Mouse (Mus musculus): ENCODE data around the gene 2310033P09Rik.

2310033P09Rik gene

DNA sequence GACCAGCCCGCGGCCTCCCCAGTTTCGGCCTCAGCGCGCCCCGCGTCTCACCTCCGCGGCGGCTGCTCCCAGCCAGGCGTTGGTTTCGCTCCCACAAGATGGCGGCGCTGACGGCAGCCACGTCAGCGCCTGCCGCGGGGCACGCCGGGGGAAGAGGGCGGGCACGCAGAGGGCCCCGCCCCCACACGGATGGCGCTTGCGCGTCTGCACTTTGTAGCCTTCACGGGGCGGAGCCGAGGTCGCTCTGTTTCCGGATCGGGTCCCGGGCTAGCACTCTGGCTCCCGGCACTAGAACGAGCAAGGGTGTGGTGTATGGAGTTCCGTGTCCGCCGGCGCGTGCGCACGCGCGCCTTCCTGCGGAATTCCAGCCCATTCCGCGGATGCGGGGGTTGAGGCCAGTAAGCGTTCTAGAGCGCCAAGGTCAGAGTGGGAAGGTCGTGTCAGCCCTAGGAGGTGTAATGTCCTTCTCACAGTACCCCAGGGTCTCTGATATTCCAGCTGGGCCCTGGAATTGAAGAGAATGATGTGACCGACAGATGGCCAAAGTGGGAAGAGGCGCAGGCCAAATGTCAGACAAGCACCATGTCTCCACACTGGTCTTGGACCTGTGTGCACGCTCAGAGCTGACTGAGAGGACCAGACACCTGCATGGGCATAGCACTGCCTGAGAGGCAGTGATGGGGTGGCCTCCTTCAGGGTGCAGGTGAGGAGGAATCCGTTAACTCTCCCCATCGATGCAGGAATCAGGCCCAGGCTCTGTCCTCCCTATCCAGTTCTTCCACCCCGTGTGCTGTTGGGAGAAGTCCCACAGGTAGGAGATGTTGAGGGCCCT lies 20.2 kb downstream of the 2310033P09Rik start, which contains the start of gene Arf1:
Arf1 (minus strand) TSS at position 149 of the 832 bp plus-strand sequence.
- Histone ChIP-seq H3K27me3 (ENCODE audit: insufficient read depth, low read length) (no peaks in the 10 kb centered on the region), H3K36me3 (ENCODE audit: insufficient read depth, low read length) (peaks cover 36% of the 10 kb centered on the region), H3K4me3 (replicated peaks; ENCODE audit: low read length) (peak within 1 kb of the TSS; percentile 99), H3K9me3 (ENCODE audit: low read length) (no peaks in the 10 kb centered on the region), H3K4me1 (replicated peaks; ENCODE audit: low read depth, low read length) (peaks cover 56% of the 10 kb centered on the region)
- TF ChIP-seq NANOG (IDR thresholded peaks at IDR 0.05; ENCODE audit: borderline replicate concordance, low read length) (no peak), POU5F1 (IDR thresholded peaks at IDR 0.05; ENCODE audit: borderline replicate concordance, low read length) (no peak), CTCF (conservative IDR thresholded peaks at IDR 0.05; ENCODE audit: low read length) (no peak)

DNA sequence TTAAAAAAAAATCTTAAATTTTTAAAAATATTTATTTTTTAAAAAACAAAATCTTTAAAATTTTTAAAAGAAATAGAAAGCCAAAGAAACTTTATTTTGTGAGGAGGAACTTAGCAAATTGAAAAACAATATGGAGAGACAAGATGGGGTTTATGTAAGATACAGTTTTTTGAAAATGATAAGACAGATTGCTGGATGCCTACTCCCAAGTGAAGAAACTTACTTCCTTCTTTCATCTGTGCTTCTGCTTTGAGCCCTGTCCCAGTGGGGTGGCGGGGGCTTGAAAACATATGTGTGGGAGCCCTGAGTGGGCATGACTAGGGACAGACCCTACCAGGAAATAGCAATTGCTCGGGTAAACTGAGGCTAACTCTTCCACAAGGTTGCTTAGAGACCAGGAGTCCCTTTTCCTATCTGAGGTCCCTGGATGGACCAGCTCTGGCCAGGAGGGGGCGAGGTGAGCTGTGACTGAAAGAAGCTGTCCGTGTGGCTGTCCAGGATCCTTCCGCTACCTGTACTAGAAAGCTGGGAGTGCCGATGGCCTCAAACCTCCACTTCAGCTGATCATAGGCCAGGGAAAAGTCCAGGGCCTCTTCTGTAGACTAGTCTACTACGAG lies 22.1 kb downstream of the 2310033P09Rik start:
- Histone ChIP-seq H3K4me3 (replicated peaks; ENCODE audit: low read length) (no peak overlapping the region), H3K4me1 (replicated peaks; ENCODE audit: low read depth, low read length) (peaks cover 42% of the 10 kb centered on the region), H3K9me3 (ENCODE audit: low read length) (no peaks in the 10 kb centered on the region), H3K27me3 (ENCODE audit: insufficient read depth, low read length) (no peaks in the 10 kb centered on the region), H3K36me3 (ENCODE audit: insufficient read depth, low read length) (peaks cover 17% of the 10 kb centered on the region)
- TF ChIP-seq NANOG (IDR thresholded peaks at IDR 0.05; ENCODE audit: borderline replicate concordance, low read length): no peak
- peak; percentile 53 for TF ChIP-seq CTCF (conservative IDR thresholded peaks at IDR 0.05; ENCODE audit: low read length)
- no peak for TF ChIP-seq POU5F1 (IDR thresholded peaks at IDR 0.05; ENCODE audit: borderline replicate concordance, low read length)

DNA sequence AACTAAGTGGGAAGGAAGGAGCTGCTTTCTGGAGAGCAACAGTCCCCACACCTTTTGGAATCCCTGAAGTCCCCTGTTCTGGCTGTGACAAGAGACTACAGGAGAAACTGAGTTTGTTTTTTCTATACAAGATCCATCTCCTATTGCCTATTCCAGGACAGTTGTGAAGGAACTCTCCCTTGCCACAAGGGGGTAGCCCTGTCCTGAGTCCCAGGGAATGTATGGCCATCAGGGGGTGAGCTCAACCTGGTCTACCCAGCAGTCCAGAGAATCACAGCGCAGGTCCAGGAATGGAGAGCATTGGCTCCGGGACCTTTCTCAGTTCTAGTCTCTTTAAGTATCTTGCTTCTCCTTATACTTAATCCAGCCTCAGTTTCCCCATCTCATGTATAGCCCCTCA lies 24.7 kb downstream of the 2310033P09Rik start:
- Histone ChIP-seq H3K9me3 (ENCODE audit: low read length) (no peaks in the 10 kb centered on the region), H3K27me3 (ENCODE audit: insufficient read depth, low read length) (no peaks in the 10 kb centered on the region), H3K4me1 (replicated peaks; ENCODE audit: low read depth, low read length) (peaks cover 21% of the 10 kb centered on the region), H3K4me3 (replicated peaks; ENCODE audit: low read length) (no peak overlapping the region), H3K36me3 (ENCODE audit: insufficient read depth, low read length) (no peaks in the 10 kb centered on the region)
- no peak for TF ChIP-seq NANOG (IDR thresholded peaks at IDR 0.05; ENCODE audit: borderline replicate concordance, low read length)
- no peak for TF ChIP-seq POU5F1 (IDR thresholded peaks at IDR 0.05; ENCODE audit: borderline replicate concordance, low read length)
- TF ChIP-seq CTCF (conservative IDR thresholded peaks at IDR 0.05; ENCODE audit: low read length): no peak; the same call in 1 of the 2 replicates

DNA sequence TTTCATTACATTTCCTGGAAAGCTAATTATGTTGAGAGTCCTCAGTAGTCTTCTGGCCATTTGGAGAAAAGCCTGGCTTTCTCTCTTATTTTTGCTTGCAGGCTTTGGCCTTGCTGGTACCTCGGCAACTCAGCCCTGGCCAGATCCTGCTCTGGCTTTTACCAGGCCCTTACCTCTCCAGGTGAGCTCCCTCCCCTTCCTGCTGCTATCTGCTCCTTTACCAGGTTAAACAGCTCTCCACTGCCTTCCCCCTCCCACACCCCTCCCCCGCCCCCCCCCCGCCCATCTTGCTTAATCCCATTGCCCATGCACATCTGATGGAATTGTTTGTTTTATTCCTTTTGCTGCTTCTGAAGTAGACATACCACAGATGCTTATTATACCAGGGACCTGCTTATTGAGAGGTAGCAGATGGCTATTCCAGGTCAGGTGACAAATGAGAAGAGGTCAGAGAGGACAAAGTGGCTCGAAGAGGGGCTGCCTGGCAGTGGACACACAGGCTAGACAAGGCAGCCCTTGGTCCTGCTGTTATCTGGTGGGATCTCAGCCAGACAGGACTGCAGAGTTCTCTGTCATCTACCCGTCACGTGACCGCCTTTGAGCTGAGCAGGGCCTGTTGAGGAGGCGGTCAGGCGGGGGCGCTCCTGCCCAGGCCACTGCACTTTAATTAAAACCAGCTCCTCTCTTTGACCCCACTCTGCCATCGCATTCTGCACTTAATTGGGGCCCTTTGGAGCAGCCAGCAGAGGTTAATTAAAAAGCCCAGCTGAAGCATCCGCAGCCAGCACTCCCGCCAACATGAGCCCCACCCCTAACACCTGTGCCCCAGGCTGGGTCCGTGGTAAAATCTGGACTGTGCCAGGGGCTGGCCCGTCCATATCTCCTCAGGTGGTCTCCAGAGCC lies 30.7 kb downstream of the 2310033P09Rik start:
- no peaks in the 10 kb centered on the region for H3K36me3 ChIP-seq (ENCODE audit: insufficient read depth, low read length)
- H3K4me3 ChIP-seq (replicated peaks; ENCODE audit: low read length): no peak overlapping the region; the same call in 1 of the 2 replicates
- H3K9me3 ChIP-seq (ENCODE audit: low read length): no peaks in the 10 kb centered on the region
- TF ChIP-seq CTCF (conservative IDR thresholded peaks at IDR 0.05; ENCODE audit: low read length): peak; percentile 26
- TF ChIP-seq NANOG (IDR thresholded peaks at IDR 0.05; ENCODE audit: borderline replicate concordance, low read length): no peak
- no peak for TF ChIP-seq POU5F1 (IDR thresholded peaks at IDR 0.05; ENCODE audit: borderline replicate concordance, low read length)
- peaks cover 35% of the 10 kb centered on the region for H3K4me1 ChIP-seq (replicated peaks; ENCODE audit: low read depth, low read length)
- H3K27me3 ChIP-seq (ENCODE audit: insufficient read depth, low read length): peaks cover 23% of the 10 kb centered on the region

DNA sequence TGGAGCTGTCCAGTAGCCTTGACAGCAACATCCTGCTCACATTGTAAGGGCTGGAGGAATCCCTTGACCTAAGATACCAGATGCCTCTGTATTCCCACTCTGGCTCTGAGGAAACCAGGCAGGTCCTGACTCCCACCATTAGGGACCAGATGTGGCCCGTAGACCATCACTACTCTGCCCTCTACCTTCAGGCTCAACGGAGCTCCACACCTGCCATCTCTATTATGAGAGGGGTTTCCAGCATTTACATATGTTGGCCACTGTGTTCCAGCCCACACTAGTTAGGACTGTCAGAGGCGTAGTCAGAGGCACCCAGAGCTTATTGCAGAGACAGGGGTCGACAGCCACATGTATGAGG lies 31.3 kb downstream of the 2310033P09Rik start:
- Histone ChIP-seq H3K4me1 (replicated peaks; ENCODE audit: low read depth, low read length) (peaks cover 40% of the 10 kb centered on the region), H3K27me3 (ENCODE audit: insufficient read depth, low read length) (peaks cover 23% of the 10 kb centered on the region), H3K9me3 (ENCODE audit: low read length) (no peaks in the 10 kb centered on the region), H3K4me3 (replicated peaks; ENCODE audit: low read length) (no peak overlapping the region; the same call in 1 of the 2 replicates), H3K36me3 (ENCODE audit: insufficient read depth, low read length) (no peaks in the 10 kb centered on the region)
- no peak for TF ChIP-seq CTCF (conservative IDR thresholded peaks at IDR 0.05; ENCODE audit: low read length)
- TF ChIP-seq NANOG (IDR thresholded peaks at IDR 0.05; ENCODE audit: borderline replicate concordance, low read length): no peak
- no peak for TF ChIP-seq POU5F1 (IDR thresholded peaks at IDR 0.05; ENCODE audit: borderline replicate concordance, low read length)

DNA sequence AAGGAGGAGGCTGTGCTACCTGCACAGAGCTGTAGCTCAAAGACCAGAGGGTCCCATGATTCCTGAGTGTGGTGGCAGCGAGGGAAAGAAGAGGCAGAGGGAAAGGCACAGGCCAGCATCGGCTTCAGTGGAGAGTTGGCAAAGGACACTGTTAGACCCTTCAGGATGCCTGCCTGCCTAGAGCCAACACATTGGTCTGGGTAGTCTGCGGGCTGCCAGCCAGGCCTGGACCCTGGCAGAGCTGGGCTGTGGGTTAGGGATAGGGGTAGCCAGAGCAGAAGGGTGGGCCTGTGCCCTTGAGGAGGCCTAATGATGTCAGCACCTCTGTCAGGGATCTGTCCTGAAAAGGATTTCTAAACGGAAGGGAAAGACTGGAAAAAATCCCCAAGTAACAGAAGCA lies 31.7 kb downstream of the 2310033P09Rik start:
- H3K9me3 ChIP-seq (ENCODE audit: low read length): no peaks in the 10 kb centered on the region
- TF ChIP-seq CTCF (conservative IDR thresholded peaks at IDR 0.05; ENCODE audit: low read length) (no peak), POU5F1 (IDR thresholded peaks at IDR 0.05; ENCODE audit: borderline replicate concordance, low read length) (no peak), NANOG (IDR thresholded peaks at IDR 0.05; ENCODE audit: borderline replicate concordance, low read length) (no peak)
- no peaks in the 10 kb centered on the region for H3K36me3 ChIP-seq (ENCODE audit: insufficient read depth, low read length)
- H3K4me3 ChIP-seq (replicated peaks; ENCODE audit: low read length): no peak overlapping the region
- peaks cover 23% of the 10 kb centered on the region for H3K27me3 ChIP-seq (ENCODE audit: insufficient read depth, low read length)
- H3K4me1 ChIP-seq (replicated peaks; ENCODE audit: low read depth, low read length): peaks cover 44% of the 10 kb centered on the region

DNA sequence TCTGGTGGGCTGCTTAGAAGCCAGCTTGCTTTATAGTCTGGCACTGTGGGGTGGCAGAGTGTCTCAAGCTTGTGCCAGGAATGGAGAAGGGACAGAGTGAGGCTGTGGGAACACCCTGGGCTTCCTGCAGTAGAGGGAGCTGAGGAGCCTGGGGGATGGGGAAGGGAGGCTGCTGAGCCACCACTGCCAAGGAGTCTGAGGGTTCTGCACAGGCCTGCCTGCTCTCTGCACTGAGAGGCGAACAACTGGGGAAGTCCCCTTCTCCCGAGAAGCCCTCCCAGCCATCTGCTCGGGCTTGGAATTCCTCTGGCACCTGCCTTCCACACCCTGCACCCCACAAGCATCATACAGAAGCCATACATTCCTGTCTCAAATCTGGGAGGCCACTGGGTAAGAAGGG lies 33.7 kb downstream of the 2310033P09Rik start:
- peaks cover 45% of the 10 kb centered on the region for H3K4me1 ChIP-seq (replicated peaks; ENCODE audit: low read depth, low read length)
- H3K36me3 ChIP-seq (ENCODE audit: insufficient read depth, low read length): no peaks in the 10 kb centered on the region
- no peak overlapping the region for H3K4me3 ChIP-seq (replicated peaks; ENCODE audit: low read length)
- no peaks in the 10 kb centered on the region for H3K9me3 ChIP-seq (ENCODE audit: low read length)
- peaks cover 32% of the 10 kb centered on the region for H3K27me3 ChIP-seq (ENCODE audit: insufficient read depth, low read length)
- TF ChIP-seq CTCF (conservative IDR thresholded peaks at IDR 0.05; ENCODE audit: low read length) (no peak), POU5F1 (IDR thresholded peaks at IDR 0.05; ENCODE audit: borderline replicate concordance, low read length) (no peak), NANOG (IDR thresholded peaks at IDR 0.05; ENCODE audit: borderline replicate concordance, low read length) (no peak)

DNA sequence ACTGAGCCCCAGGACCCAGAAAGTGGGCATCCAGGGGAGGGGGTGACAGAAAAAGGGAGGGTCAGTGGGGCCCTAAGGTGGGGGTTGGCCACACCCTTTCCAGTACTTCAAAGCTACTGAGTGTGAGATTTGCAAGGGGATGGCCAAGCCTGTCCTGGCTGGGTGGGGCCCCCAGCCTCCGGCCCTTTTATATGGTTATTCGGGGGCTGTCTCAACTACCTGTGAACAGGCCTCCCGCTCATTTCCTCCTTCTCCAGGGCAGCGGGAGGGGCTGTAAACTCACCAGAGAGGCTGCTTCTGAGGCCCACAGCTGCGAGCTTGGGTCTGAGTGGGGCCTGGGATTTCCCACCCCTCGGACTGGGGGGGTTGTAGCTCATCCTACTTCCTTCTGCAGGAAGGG lies 35.7 kb downstream of the 2310033P09Rik start:
- Histone ChIP-seq H3K4me3 (replicated peaks; ENCODE audit: low read length) (peak overlapping the region; percentile 39; the same call in 1 of the 2 replicates), H3K27me3 (ENCODE audit: insufficient read depth, low read length) (peaks cover 49% of the 10 kb centered on the region), H3K9me3 (ENCODE audit: low read length) (peaks cover 2% of the 10 kb centered on the region; the same call in 1 of the 2 replicates), H3K4me1 (replicated peaks; ENCODE audit: low read depth, low read length) (peaks cover 47% of the 10 kb centered on the region), H3K36me3 (ENCODE audit: insufficient read depth, low read length) (no peaks in the 10 kb centered on the region)
- no peak for TF ChIP-seq POU5F1 (IDR thresholded peaks at IDR 0.05; ENCODE audit: borderline replicate concordance, low read length)
- TF ChIP-seq NANOG (IDR thresholded peaks at IDR 0.05; ENCODE audit: borderline replicate concordance, low read length): no peak
- TF ChIP-seq CTCF (conservative IDR thresholded peaks at IDR 0.05; ENCODE audit: low read length): no peak
